Mouse (Mus musculus) ES-E14 (cell line): ENCODE results near the gene Cd4. TPM values are rescaled to one million over a fixed set of nuclear protein-coding genes. Genes with fewer than 3 reads are reported as not detected.

Experiments
- DNase-seq: peaks from one replicate; pipeline ENCODE4 v3.0.0-alpha.2; 2013; ENCODE audit warnings: low read depth, low spot score
- H3K27ac ChIP-seq: 2 replicates; pipeline ENCODE4 v1.5.1; 2012; ENCODE audit warnings: low read depth, mild to moderate bottlenecking, low read length, moderate library complexity, mixed read lengths; ENCODE audit not compliant: poor library complexity, insufficient read depth, severe bottlenecking
- H3K36me3 ChIP-seq: 2 replicates; pipeline ENCODE4 v1.6.1; 2012; ENCODE audit warnings: mild to moderate bottlenecking, low read length, moderate library complexity, mixed read lengths; ENCODE audit not compliant: control insufficient read depth, poor library complexity, insufficient read depth, severe bottlenecking
- H3K4me1 ChIP-seq, 2 experiments: fragments of 150-350 bp in 1 of 2; sonication (generic) in 1 of 2; 2 replicates each; pipeline ENCODE4 v1.6.1; 2012; ENCODE audit warnings: low read length in 2 of 2, mild to moderate bottlenecking in 1 of 2, mixed read lengths in 1 of 2; ENCODE audit not compliant: control insufficient read depth in 2 of 2, insufficient read depth in 2 of 2, poor library complexity in 1 of 2
- H3K4me3 ChIP-seq, 2 experiments: fragments of 150-350 bp in 1 of 2; sonication (generic) in 1 of 2; 2 replicates each; pipeline ENCODE4 v1.5.1; 2012; ENCODE audit warnings: low read length in 2 of 2, low read depth in 1 of 2, mild to moderate bottlenecking in 1 of 2, mixed read lengths in 1 of 2; ENCODE audit not compliant: insufficient read depth in 1 of 2, poor library complexity in 1 of 2, severe bottlenecking in 1 of 2
- H3K9ac ChIP-seq: 2 replicates; pipeline ENCODE4 v1.6.1; 2012; ENCODE audit warnings: low read depth, mild to moderate bottlenecking, low read length, mixed read lengths; ENCODE audit not compliant: poor library complexity, insufficient read depth, severe bottlenecking
- H3K9me3 ChIP-seq: fragments of 150-350 bp; sonication (generic); 2 replicates; pipeline ENCODE4 v1.6.1; 2012; ENCODE audit warnings: low read depth, mild to moderate bottlenecking, low read length; ENCODE audit not compliant: control insufficient read depth, insufficient read depth
- CHD2 ChIP-seq: IDR thresholded peaks from 2 replicates; pipeline ENCODE4 v1.6.1; 2014; ENCODE audit warnings: mild to moderate bottlenecking, low read depth, low read length, inconsistent platforms
- HCFC1 ChIP-seq: IDR thresholded peaks from 2 replicates; pipeline ENCODE4 v1.6.1; 2012; ENCODE audit warnings: low read length, inconsistent platforms, borderline replicate concordance; ENCODE audit not compliant: insufficient read depth
- MAFK ChIP-seq: IDR thresholded peaks from 2 replicates; pipeline ENCODE4 v1.6.1; 2014; ENCODE audit warnings: mild to moderate bottlenecking, low read depth, low read length, inconsistent platforms; ENCODE audit not compliant: insufficient read depth
- ZC3H11A ChIP-seq: IDR thresholded peaks from 2 replicates; pipeline ENCODE4 v1.6.1; 2012; ENCODE audit warnings: low read depth, mild to moderate bottlenecking, inconsistent platforms, low read length, borderline replicate concordance
- ZNF384 ChIP-seq: IDR thresholded peaks from 2 replicates; pipeline ENCODE4 v1.6.1; 2012; ENCODE audit warnings: low read depth, low read length, inconsistent platforms
- in situ Hi-C, 2 experiments: fragments of 600-800 bp; cut with MboI; formaldehyde crosslinking; loops; one replicate each; pipeline ENCODE4 v1.15.1; 2025; ENCODE audit warnings: low sequenced_read_pairs in 2 of 2, inconsistent platforms in 1 of 2; ENCODE audit not compliant: unreplicated experiment in 2 of 2
- total RNA-seq: library from RNA; depleted of rRNA; stranded (reverse); fragments of 300-350 nt; gene quantifications from 2 replicates; pipeline ENCODE4 v1.2.3, GENCODE M21; 2012

Cd4 gene
- total RNA-seq, 1 experiment, result 0.49 TPM

GRCm38 (mm10) chr6:124932314-124932695 is 44.3 kb upstream of the Cd4 start:
- Histone ChIP-seq H3K27ac (no peak overlapping the region), H3K36me3 (peaks cover 31% of the 10 kb centered on the region), H3K9ac (peak overlapping the region; percentile 90), H3K4me3 (peak overlapping the region; percentile 89 to 96), H3K4me1 (peaks cover 0 to 5% of the 10 kb centered on the region in 2 experiments; a peak in 1 of 4 replicates), H3K9me3 (no peaks in the 10 kb centered on the region)
- TF ChIP-seq HCFC1 (no peak), ZNF384 (no peak), CHD2 (no peak), ZC3H11A (no peak), MAFK (no peak)
- no peak for DNase-seq
- in situ Hi-C loops, result no loop called here

DNA sequence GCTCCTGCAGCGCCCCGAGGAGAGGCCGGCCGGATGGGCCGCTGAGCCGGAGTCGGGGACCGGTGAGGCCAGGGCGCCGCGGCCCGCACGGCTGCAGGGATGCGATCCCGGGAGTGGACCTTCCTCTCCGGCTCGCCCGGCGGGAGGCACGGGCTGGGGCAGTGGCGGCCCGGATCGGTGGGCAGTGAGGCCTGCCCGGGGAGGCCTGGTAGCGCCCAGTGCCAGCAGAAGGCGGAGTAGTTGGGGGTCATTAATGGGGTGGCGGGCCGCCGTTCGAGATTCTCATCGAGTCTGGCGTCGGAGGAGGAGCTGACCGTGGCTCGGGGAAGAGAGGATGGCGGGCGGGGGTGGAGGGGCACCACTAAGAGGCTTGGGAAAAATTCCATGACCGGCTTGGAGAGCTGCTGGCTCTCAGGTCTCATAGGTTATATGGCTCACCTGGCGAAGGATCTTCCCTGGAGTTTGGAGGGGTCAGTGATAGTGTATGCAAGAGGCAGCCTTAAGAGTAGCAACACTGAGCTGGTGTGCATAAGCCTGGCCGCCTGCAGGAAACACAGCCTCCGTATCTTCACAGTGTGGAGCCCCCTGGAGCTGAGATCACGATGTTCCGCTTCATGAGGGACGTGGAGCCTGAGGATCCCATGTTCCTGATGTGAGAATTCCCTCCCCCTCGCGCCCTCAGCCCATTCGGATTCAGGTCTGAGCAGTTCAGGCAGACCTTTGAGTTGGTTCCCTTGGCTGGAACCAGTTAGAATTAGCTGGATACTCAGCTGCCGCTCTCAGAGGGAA is 43.7 kb upstream of the Cd4 start:
- TF ChIP-seq ZC3H11A, result no peak
- TF ChIP-seq ZNF384, result no peak
- TF ChIP-seq CHD2, result no peak
- TF ChIP-seq HCFC1, result no peak
- TF ChIP-seq MAFK, result no peak
- H3K9ac ChIP-seq, result peak overlapping the region; percentile 90
- DNase-seq, result no peak
- peaks cover 0 to 5% of the 10 kb centered on the region in 2 experiments; a peak in 1 of 4 replicates for H3K4me1 ChIP-seq
- peak overlapping the region; percentile 89 to 96 for H3K4me3 ChIP-seq
- H3K27ac ChIP-seq, result peak overlapping the region; percentile 62
- in situ Hi-C loops, result no loop called here
- peaks cover 31% of the 10 kb centered on the region for H3K36me3 ChIP-seq
- no peaks in the 10 kb centered on the region for H3K9me3 ChIP-seq

- H3K4me3 ChIP-seq, result peak within 1 kb of the TSS; percentile 89 to 96
- H3K36me3 ChIP-seq, result peaks cover 24% of the 10 kb centered on the region
- peak within 1 kb of the TSS; percentile 81 for H3K27ac ChIP-seq
- no peak for TF ChIP-seq CHD2
- peak; percentile 61; the same call in 1 of the 2 replicates for TF ChIP-seq ZC3H11A
- no peak for TF ChIP-seq MAFK
- TF ChIP-seq ZNF384, result no peak
- peak; percentile 39; the same call in 1 of the 2 replicates for TF ChIP-seq HCFC1
- no peaks in the 10 kb centered on the region for H3K9me3 ChIP-seq
- H3K9ac ChIP-seq, result peak within 1 kb of the TSS; percentile 90
- DNase-seq, result peak; percentile 98
- in situ Hi-C loops, result no loop called here
- H3K4me1 ChIP-seq, result peaks cover under 1 to 7% of the 10 kb centered on the region in 2 experiments; a peak in 3 of 4 replicates
Observed at GRCm38 (mm10) chr6:124930754-124931524, 42.9 kb upstream of the Cd4 start, which contains the start of gene Mlf2. Gene Mlf2 (plus strand): TSS chr6:124931386.

DNA sequence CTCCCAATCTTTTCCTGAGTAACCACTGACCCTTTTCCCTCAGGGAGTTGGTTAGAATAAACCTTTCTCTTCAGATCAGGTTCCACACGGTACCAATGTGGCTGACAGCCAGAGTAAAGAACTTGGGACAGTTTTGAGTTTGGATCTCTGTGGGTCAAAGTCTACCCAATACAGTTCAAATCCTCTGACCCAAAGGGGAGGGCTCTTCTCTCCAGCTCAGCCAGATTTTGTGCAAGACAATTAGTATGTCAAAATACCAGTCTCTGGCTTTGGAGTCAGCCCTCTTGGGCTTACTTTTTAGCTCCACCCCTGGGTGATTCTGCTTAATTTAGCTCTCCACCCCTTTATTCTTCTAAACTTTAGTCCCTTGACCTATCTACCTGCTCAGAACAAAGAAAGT is 42.2 kb upstream of the Cd4 start:
- peak overlapping the region; percentile 81; the same call in 1 of the 2 replicates for H3K27ac ChIP-seq
- no peak for TF ChIP-seq MAFK
- no peak for TF ChIP-seq ZNF384
- TF ChIP-seq ZC3H11A, result no peak
- TF ChIP-seq CHD2, result no peak
- TF ChIP-seq HCFC1, result no peak
- H3K9me3 ChIP-seq, result no peaks in the 10 kb centered on the region
- H3K4me1 ChIP-seq, result peaks cover 2 to 13% of the 10 kb centered on the region in 2 experiments; a peak in 3 of 4 replicates
- peak overlapping the region; percentile 52 to 56; a peak in 3 of 4 replicates for H3K4me3 ChIP-seq
- no peak overlapping the region; the same call in 1 of the 2 replicates for H3K9ac ChIP-seq
- in situ Hi-C loops, result no loop called here
- peaks cover 19% of the 10 kb centered on the region for H3K36me3 ChIP-seq
- DNase-seq, result no peak
